8 mouse cellular contexts compared by ENCODE assay signal in the genomic region with DNA sequence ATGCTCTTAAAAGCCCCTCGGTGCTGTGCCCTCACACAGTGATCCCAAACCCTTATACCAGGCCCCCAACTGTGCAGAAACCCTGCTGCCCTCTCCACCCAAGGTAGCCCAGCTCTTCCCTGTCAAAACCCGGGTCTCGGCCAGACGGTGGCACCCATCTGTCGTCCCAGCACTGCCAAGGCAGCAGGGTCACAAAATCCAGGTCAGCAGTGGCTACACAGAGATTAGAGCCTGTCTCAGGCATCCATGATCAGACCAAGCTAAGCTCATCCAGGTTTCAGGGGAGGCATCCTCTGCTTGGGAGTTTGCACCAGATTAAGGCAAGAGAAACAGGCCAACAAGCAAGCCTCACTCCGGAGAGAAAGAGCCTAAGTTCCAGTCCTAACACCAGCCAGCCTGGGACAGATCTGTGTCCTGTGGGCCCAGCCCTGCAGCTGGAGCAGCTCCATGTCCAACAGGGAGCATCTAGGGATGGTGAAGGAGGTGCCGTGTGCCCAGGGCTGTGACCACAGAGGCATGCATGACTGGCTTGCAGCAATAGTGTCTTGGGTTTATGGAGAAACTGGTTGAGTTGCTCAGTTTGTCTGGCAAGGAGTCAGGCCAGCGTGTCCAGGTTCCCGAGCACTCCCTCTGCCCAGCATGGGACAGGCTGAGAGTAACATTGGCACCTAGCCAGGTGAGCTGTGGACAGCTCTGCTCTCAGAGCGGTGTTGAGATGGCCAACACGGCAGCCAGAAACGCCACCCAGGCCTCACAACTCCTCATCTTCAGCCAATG. TPM values are rescaled to one million over a fixed set of nuclear protein-coding genes. Genes with fewer than 3 reads are reported as not detected.
DNase-seq lines count a peak whose midpoint lies in the region; ATAC-seq and TF ChIP-seq lines count a peak whose summit lies in the region.
"Had no signal": no experiment of that assay in that cellular context is flagged by ENCODE, and none has a peak within 500 bp of the region (broad histone marks: within the 10 kb centered on the region; RNA-seq: fewer than 3 reads in every experiment).

No protein-coding gene starts in this region.

- H3K27ac ChIP-seq in liver, adult 2 months (replicated peaks; ENCODE audit: insufficient read depth, low read depth, low read length) = no peak overlapping the region
- H3K27ac ChIP-seq in liver, embryonic 12.5 days = no peak overlapping the region
- H3K27ac ChIP-seq in kidney, postnatal 0 days = no peak overlapping the region

- H3K4me1 ChIP-seq in liver, adult 2 months (ENCODE audit: control insufficient read depth, insufficient read depth, low read length) = no peaks in the 10 kb centered on the region
- peaks cover 11% of the 10 kb centered on the region; the same call in 1 of the 2 replicates for H3K4me1 ChIP-seq in liver, embryonic 12.5 days
- no peaks in the 10 kb centered on the region for H3K4me1 ChIP-seq in kidney, postnatal 0 days (replicated peaks; ENCODE audit: insufficient read depth, low read length)

- no peak overlapping the region for H3K4me2 ChIP-seq in liver, embryonic 12.5 days
- H3K4me2 ChIP-seq in kidney, postnatal 0 days (ENCODE audit: low read length) = no peak overlapping the region

- H3K4me3 ChIP-seq in liver, adult 2 months (ENCODE audit: insufficient read depth, low read depth, low read length) = no peak overlapping the region
- no peak overlapping the region for H3K4me3 ChIP-seq in liver, embryonic 12.5 days
- H3K4me3 ChIP-seq in kidney, postnatal 0 days (replicated peaks; ENCODE audit: low read depth, low read length) = no peak overlapping the region

- H3K27me3 ChIP-seq in liver, adult 2 months (ENCODE audit: control insufficient read depth, insufficient read depth, low read length) = no peaks in the 10 kb centered on the region
- no peaks in the 10 kb centered on the region for H3K27me3 ChIP-seq in liver, embryonic 12.5 days (replicated peaks)
- H3K27me3 ChIP-seq in kidney, postnatal 0 days (ENCODE audit: insufficient read depth, low read length) = no peaks in the 10 kb centered on the region

- H3K36me3 ChIP-seq in liver, adult 2 months (ENCODE audit: control insufficient read depth, insufficient read depth, low read length) = no peaks in the 10 kb centered on the region; the same call in 1 of the 2 replicates
- H3K36me3 ChIP-seq in liver, embryonic 12.5 days = peaks cover 42% of the 10 kb centered on the region
- H3K36me3 ChIP-seq in kidney, postnatal 0 days (ENCODE audit: insufficient read depth, low read length) = peaks cover 17% of the 10 kb centered on the region; the same call in 1 of the 2 replicates

- H3K9me3 ChIP-seq in liver, embryonic 12.5 days (replicated peaks) = no peaks in the 10 kb centered on the region
- H3K9me3 ChIP-seq in kidney, postnatal 0 days (replicated peaks; ENCODE audit: low read length) = no peaks in the 10 kb centered on the region

- ATAC-seq in liver, embryonic 12.5 days = no peak
- ATAC-seq in kidney, postnatal 0 days (replicated peaks; ENCODE audit: low FRiP score, low read depth) = peak; percentile 66

- no peak for TF ChIP-seq POLR2A in liver, adult 2 months (IDR thresholded peaks at IDR 0.05; ENCODE audit: extremely low read depth, insufficient read depth, low read length)

- TF ChIP-seq CTCF in liver, adult 2 months (IDR thresholded peaks at IDR 0.05; ENCODE audit: low read depth, low read length) = no peak
- no peak for TF ChIP-seq CTCF in kidney, postnatal 0 days (IDR thresholded peaks at IDR 0.05; ENCODE audit: low read depth)

- H3K79me2 ChIP-seq in liver, adult 2 months (ENCODE audit: control insufficient read depth, insufficient read depth, low read length) = no peaks in the 10 kb centered on the region

- peak; percentile 6 for DNase-seq in liver, adult 2 months (ENCODE audit: extremely low read depth, low read depth, low spot score)
- DNase-seq in adrenal gland, postnatal 36 days = peak; percentile 20 to 43
- peak; percentile 78 for DNase-seq in cerebellum, adult 8-10 months
- peak; percentile 38 for DNase-seq in kidney, postnatal 0 days (ENCODE audit: low spot score)
- DNase-seq in layer of hippocampus, postnatal 36 days = no peak
- DNase-seq in urinary bladder, adult 18-20 months (ENCODE audit: low spot score in 2 of 2) = no peak
- DNase-seq: thymus, adult 18-20 months had no signal

- H3K9ac ChIP-seq in liver, adult 2 months (ENCODE audit: low read depth, low read length) = no peak overlapping the region
- H3K9ac ChIP-seq in liver, embryonic 12.5 days = no peak overlapping the region
- H3K9ac ChIP-seq in kidney, postnatal 0 days (ENCODE audit: low read depth, low read length) = no peak overlapping the region

- WGBS in liver, adult 2 months = 72% methylated on average over 12 of the region's 12 CpGs
- 82% methylated on average over 12 of the region's 12 CpGs for WGBS in liver, embryonic 12.5 days (ENCODE audit: insufficient replicate concordance)
- 58% methylated on average over 12 of the region's 12 CpGs for WGBS in kidney, postnatal 0 days

RNA-seq across cellular contexts. Expression of a gene that starts 24.7 kb away (rescaled TPM):
- 3.7 and 5.0 TPM in 2 replicates for total RNA-seq in liver, adult 2 months (2014; rRNA removed)
- 11.7 and 17.8 TPM in 2 replicates for polyA plus RNA-seq in liver, adult 2 months (2012; rRNA removed)
- polyA plus RNA-seq in liver, embryonic 12.5 days (2016; fragmentation: Nextera tagmentation; extraction: Ambion mirVana) = 22.9 and 23.5 TPM in 2 replicates
- total RNA-seq in adrenal gland, postnatal 36 days (2021) = 10 to 100 TPM; 17.8 to 21.1 TPM
- polyA plus RNA-seq in kidney, postnatal 0 days (2015; fragmentation: Nextera tagmentation; extraction: Ambion mirVana) = 20.6 and 20.8 TPM in 2 replicates
- 10 to 100 TPM; 33.8 to 39.0 TPM for total RNA-seq in layer of hippocampus, postnatal 36 days (2021)

RNA-seq across cellular contexts. Expression of a gene that starts 28.0 kb away (rescaled TPM):
- not detected in 2 replicates for total RNA-seq in liver, adult 2 months (2014; rRNA removed)
- polyA plus RNA-seq in liver, adult 2 months (2012; rRNA removed) = 0.20 TPM in 1 of 2 replicates, not detected in the other
- polyA plus RNA-seq in liver, embryonic 12.5 days (2016; fragmentation: Nextera tagmentation; extraction: Ambion mirVana) = not detected in 2 replicates
- total RNA-seq in adrenal gland, postnatal 36 days (2021) = not detected
- not detected in 2 replicates for polyA plus RNA-seq in kidney, postnatal 0 days (2015; fragmentation: Nextera tagmentation; extraction: Ambion mirVana)
- total RNA-seq in layer of hippocampus, postnatal 36 days (2021) = not detected

RNA-seq across cellular contexts. Expression of a gene that starts 38.1 kb away (rescaled TPM):
- 0.18 and 1.1 TPM in 2 replicates for total RNA-seq in liver, adult 2 months (2014; rRNA removed)
- polyA plus RNA-seq in liver, adult 2 months (2012; rRNA removed) = 0.22 and 0.97 TPM in 2 replicates
- 2.6 and 2.8 TPM in 2 replicates for polyA plus RNA-seq in liver, embryonic 12.5 days (2016; fragmentation: Nextera tagmentation; extraction: Ambion mirVana)
- total RNA-seq in adrenal gland, postnatal 36 days (2021) = 1 to 10 TPM; 7.9 to 9.8 TPM
- 11.5 and 15.9 TPM in 2 replicates for polyA plus RNA-seq in kidney, postnatal 0 days (2015; fragmentation: Nextera tagmentation; extraction: Ambion mirVana)
- total RNA-seq in layer of hippocampus, postnatal 36 days (2021) = under 1 TPM in 1 of 2 experiments, not detected in 1; 0.68 TPM

RNA-seq across cellular contexts. Expression of a gene that starts 54.1 kb away (rescaled TPM):
- 0.20 and 0.83 TPM in 2 replicates for total RNA-seq in liver, adult 2 months (2014; rRNA removed)
- polyA plus RNA-seq in liver, adult 2 months (2012; rRNA removed) = 0.55 and 0.66 TPM in 2 replicates
- 159 and 161 TPM in 2 replicates for polyA plus RNA-seq in liver, embryonic 12.5 days (2016; fragmentation: Nextera tagmentation; extraction: Ambion mirVana)
- 1 to 10 TPM in 1 of 2 experiments, under 1 TPM in 1; 0.79 to 1.3 TPM for total RNA-seq in adrenal gland, postnatal 36 days (2021)
- 8.0 and 9.6 TPM in 2 replicates for polyA plus RNA-seq in kidney, postnatal 0 days (2015; fragmentation: Nextera tagmentation; extraction: Ambion mirVana)
- under 1 TPM; 0.17 to 0.48 TPM for total RNA-seq in layer of hippocampus, postnatal 36 days (2021)

RNA-seq across cellular contexts. Expression of a gene that starts 57.7 kb away (rescaled TPM):
- total RNA-seq in liver, adult 2 months (2014; rRNA removed) = 2.1 and 3.5 TPM in 2 replicates
- 5.3 and 6.5 TPM in 2 replicates for polyA plus RNA-seq in liver, adult 2 months (2012; rRNA removed)
- polyA plus RNA-seq in liver, embryonic 12.5 days (2016; fragmentation: Nextera tagmentation; extraction: Ambion mirVana) = 0.28 and 0.35 TPM in 2 replicates
- 1 to 10 TPM; 2.8 to 3.6 TPM for total RNA-seq in adrenal gland, postnatal 36 days (2021)
- polyA plus RNA-seq in kidney, postnatal 0 days (2015; fragmentation: Nextera tagmentation; extraction: Ambion mirVana) = 7.1 and 8.2 TPM in 2 replicates
- total RNA-seq in layer of hippocampus, postnatal 36 days (2021) = 100 to 1,000 TPM; 137 to 142 TPM

Comparison
In these comparisons a context has a peak if more than half of its experiments do, and no peak if none do; other contexts are left out.
1. DNase-seq: peak in liver, adult 2 months (single experiment), adrenal gland, postnatal 36 days (2 of 2), cerebellum, adult 8-10 months (single experiment) and kidney, postnatal 0 days (single experiment); none in layer of hippocampus, postnatal 36 days (0 of 2) and urinary bladder, adult 18-20 months (0 of 2).